Comparison of ENCODE assay signal across 8 mouse cellular contexts in genomic region chr3:101300271-101301071, GRCm38 (mm10). TPM values are rescaled to one million over a fixed set of nuclear protein-coding genes. Genes with fewer than 3 reads are reported as not detected.
DNase-seq lines count a peak whose midpoint lies in the region; ATAC-seq and TF ChIP-seq lines count a peak whose summit lies in the region.

No protein-coding gene starts in this region.

- TF ChIP-seq CTCF in small intestine, adult 2 months (IDR thresholded peaks at IDR 0.05; ENCODE audit: extremely low read depth, insufficient read length, insufficient replicate concordance, low read depth, low read length): no peak

- 18% methylated on average over 23 of the region's 23 CpGs for WGBS in liver, embryonic 16.5 days (ENCODE audit: insufficient replicate concordance)
- WGBS in small intestine, adult 2 months: 19% methylated on average over 23 of the region's 23 CpGs

- no peaks in the 10 kb centered on the region for H3K9me3 ChIP-seq in erythroblast, embryonic 14.5 days (ENCODE audit: control insufficient read depth, low read length)
- H3K9me3 ChIP-seq in liver, embryonic 16.5 days (replicated peaks; ENCODE audit: control insufficient read depth, low read length): no peaks in the 10 kb centered on the region

- ATAC-seq in erythroblast, adult 5-6 weeks (replicated peaks; ENCODE audit: low FRiP score, poor library complexity, severe bottlenecking): no peak
- peak; percentile 47 for ATAC-seq in granulocyte monocyte progenitor cell, adult 5-6 weeks (replicated peaks; ENCODE audit: poor library complexity, severe bottlenecking)
- ATAC-seq in liver, embryonic 16.5 days (ENCODE audit: low read depth): no peak

- TF ChIP-seq POLR2A in small intestine, adult 2 months (IDR thresholded peaks at IDR 0.05; ENCODE audit: low read depth, low read length): no peak

- H3K4me3 ChIP-seq in erythroblast, embryonic 14.5 days (replicated peaks): peak overlapping the region; percentile 26
- no peak overlapping the region; the same call in 1 of the 2 replicates for H3K4me3 ChIP-seq in liver, embryonic 16.5 days (ENCODE audit: low read depth, low read length)
- no peak overlapping the region for H3K4me3 ChIP-seq in small intestine, adult 2 months (ENCODE audit: low read depth, low read length)

- H3K27ac ChIP-seq in liver, embryonic 16.5 days (ENCODE audit: low read length): no peak overlapping the region
- H3K27ac ChIP-seq in small intestine, adult 2 months (ENCODE audit: insufficient read depth, low read depth, low read length): 0 out of 2 replicates have a peak overlapping the region, but pooled peaks have one; percentile 13

- no peaks in the 10 kb centered on the region for H3K36me3 ChIP-seq in erythroblast, embryonic 14.5 days (ENCODE audit: control insufficient read depth)
- H3K36me3 ChIP-seq in liver, embryonic 16.5 days (ENCODE audit: control insufficient read depth, insufficient read depth): no peaks in the 10 kb centered on the region
- no peaks in the 10 kb centered on the region for H3K36me3 ChIP-seq in small intestine, adult 2 months (ENCODE audit: control insufficient read depth, insufficient read depth, low read length)

- no peak overlapping the region; the same call in 1 of the 2 replicates for H3K9ac ChIP-seq in liver, embryonic 16.5 days (ENCODE audit: low read depth, low read length)

- DNase-seq in ZHBTc4 (ENCODE audit: low read depth, low spot score): peak; percentile 49
- DNase-seq in layer of hippocampus, adult 11-12 months (ENCODE audit: low spot score): peak; percentile 62
- no peak for DNase-seq in testis, postnatal 14 days (ENCODE audit: low spot score)

- peaks cover 9% of the 10 kb centered on the region for H3K4me1 ChIP-seq in erythroblast, embryonic 14.5 days (ENCODE audit: control insufficient read depth)
- peaks cover 5% of the 10 kb centered on the region; the same call in 1 of the 2 replicates for H3K4me1 ChIP-seq in liver, embryonic 16.5 days (ENCODE audit: control insufficient read depth, low read depth, low read length)
- no peaks in the 10 kb centered on the region for H3K4me1 ChIP-seq in small intestine, adult 2 months (ENCODE audit: control insufficient read depth, insufficient read depth, insufficient read length, low read length)

- H3K4me2 ChIP-seq in liver, embryonic 16.5 days (ENCODE audit: low read depth, low read length): peak overlapping the region; percentile 52

- H3K27me3 ChIP-seq in erythroblast, embryonic 14.5 days (ENCODE audit: control insufficient read depth): peaks cover 3% of the 10 kb centered on the region
- no peaks in the 10 kb centered on the region for H3K27me3 ChIP-seq in liver, embryonic 16.5 days (ENCODE audit: control insufficient read depth, insufficient read depth, low read depth, low read length)
- H3K27me3 ChIP-seq in small intestine, adult 2 months (ENCODE audit: control insufficient read depth, insufficient read depth, low read length): no peaks in the 10 kb centered on the region

RNA-seq across cellular contexts. Expression of gene Cd2, which starts 12.7 kb away (rescaled TPM):
- polyA plus RNA-seq in erythroblast, embryonic 14.5 days (2012): 0.08 TPM in 1 of 2 replicates, not detected in the other
- total RNA-seq in erythroblast, adult 5-6 weeks (2015; ENCODE audit: low replicate concordance): not detected in 2 replicates
- 1.3 TPM in 1 of 2 replicates, not detected in the other for total RNA-seq in erythroblast, adult 5-6 weeks (2017; ENCODE audit: low replicate concordance)
- total RNA-seq in granulocyte monocyte progenitor cell, adult 5-6 weeks (2014; fragmentation: Nextera tagmentation): not detected in 2 replicates
- total RNA-seq in granulocyte monocyte progenitor cell, adult 5-6 weeks (2017): not detected in 2 replicates
- 0.08 and 0.17 TPM in 2 replicates for polyA plus RNA-seq in liver, embryonic 16.5 days (2015; fragmentation: Nextera tagmentation; extraction: Ambion mirVana)
- 0.80 and 2.1 TPM in 2 replicates for polyA plus RNA-seq in small intestine, adult 2 months (2012; rRNA removed)
